Mouse (Mus musculus): ENCODE results near the gene Scg2. TPM values are rescaled to one million over a fixed set of nuclear protein-coding genes. Genes with fewer than 3 reads are reported as not detected.

The Scg2 gene
- 4.3 and 6.7 TPM in 2 replicates for polyA plus RNA-seq (2012; rRNA removed)

DNA sequence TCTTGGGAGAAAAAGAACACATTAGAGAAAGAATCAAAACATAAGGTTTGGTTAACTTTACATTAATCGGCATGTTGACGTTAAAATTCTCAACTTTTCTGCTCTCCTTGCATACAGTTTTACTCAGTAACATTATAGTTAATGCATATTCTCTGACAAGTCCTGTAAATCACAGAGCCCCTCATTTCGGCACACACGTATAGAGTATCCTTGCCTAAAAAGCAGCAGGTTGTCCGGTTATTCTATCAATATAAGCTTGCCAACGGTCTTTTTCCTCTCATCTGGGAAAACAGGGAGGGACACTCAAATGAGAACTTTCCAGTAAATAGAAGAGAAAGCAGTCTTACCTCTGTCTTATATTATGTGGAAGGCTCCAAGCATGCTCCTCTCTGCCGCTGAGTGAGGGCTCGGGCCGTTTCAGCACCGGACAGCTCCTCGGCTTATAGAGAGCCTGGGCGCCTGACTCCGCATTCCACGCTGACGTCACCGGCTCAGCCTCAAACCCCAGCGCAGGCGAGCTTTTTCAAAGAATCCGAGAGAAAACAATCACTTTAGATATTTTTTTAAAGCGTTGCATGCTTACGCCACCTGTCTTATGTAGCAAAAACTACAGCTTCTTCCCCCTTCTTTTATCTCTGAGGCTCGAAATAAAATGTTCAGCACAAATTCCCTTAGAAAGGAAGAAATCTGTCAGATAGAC lies at the start of gene Scg2:
Gene Scg2, minus strand, starts transcription at position 512 of the 700 bp plus-strand sequence.

Other genes with a start within 250 kb of the Scg2 start
- gene Ap1s3, start 231.9 kb upstream of the Scg2 start, polyA plus RNA-seq (2012; rRNA removed), result 1.7 and 3.2 TPM in 2 replicates